Mouse (Mus musculus) neutrophil, adult 59 days (primary cell): ENCODE measurements around the gene Cst7. TPM values are rescaled to one million over a fixed set of nuclear protein-coding genes. Genes with fewer than 3 reads are reported as not detected.

Experiments
- total RNA-seq, 2 experiments: library from RNA; stranded (reverse); gene quantifications; 1 replicate in 1 of 2; 2 replicates in 1 of 2; pipeline ENCODE4 v1.2.4; 2023

Gene Cst7
- 10 to 100 TPM; 14.7 to 20.4 TPM for total RNA-seq

GRCm38 (mm10) chr2:150569847-150570590 lies at the start of gene Cst7:
Gene Cst7 (plus strand): TSS chr2:150570415.

GRCm38 (mm10) chr2:150608087-150608799 lies 38.0 kb downstream of the Cst7 start, which contains the start of gene Apmap:
Gene Apmap (minus strand): TSS chr2:150608567.

Other genes starting within 250 kb of the Cst7 start
- gene Gm10130, start 246.7 kb upstream of the Cst7 start, total RNA-seq: not detected
- gene 3300002I08Rik, start 207.7 kb upstream of the Cst7 start, total RNA-seq: 1 to 10 TPM in 1 of 2 experiments, under 1 TPM in 1; 0.56 to 2.2 TPM
- under 1 TPM; 0.36 to 0.73 TPM for gene Zfp442, start 118.9 kb upstream of the Cst7 start, total RNA-seq
- gene Zfp345, start 85.3 kb upstream of the Cst7 start, total RNA-seq: under 1 TPM; 0.13 to 0.18 TPM
- 10 to 100 TPM; 30.8 to 36.6 TPM for gene Apmap, start 38.2 kb downstream of the Cst7 start, total RNA-seq
- gene Acss1, start 98.1 kb downstream of the Cst7 start, total RNA-seq: 10 to 100 TPM in 1 of 2 experiments, 1 to 10 TPM in 1; 5.5 to 10.1 TPM
- gene Vsx1, start 118.9 kb downstream of the Cst7 start, total RNA-seq: not detected
- gene Entpd6, start 178.6 kb downstream of the Cst7 start, total RNA-seq: 1 to 10 TPM; 6.0 to 6.2 TPM
- 10 to 100 TPM; 12.9 to 21.7 TPM for gene Pygb, start 216.3 kb downstream of the Cst7 start, total RNA-seq